In genomic region chr10:40212443-40213169, GRCm38 (mm10) we compare ENCODE assay signal across 7 mouse cellular contexts. TPM values are rescaled to one million over a fixed set of nuclear protein-coding genes. Genes with fewer than 3 reads are reported as not detected.
A peak's percentile ranks its signal among the peaks of the same experiment; 100 is the strongest.
DNase-seq lines count a peak whose midpoint lies in the region; ATAC-seq and TF ChIP-seq lines count a peak whose summit lies in the region.

No protein-coding gene starts in this region.

- H3K4me2 ChIP-seq in intestine, postnatal 0 days (replicated peaks; ENCODE audit: low read depth), result peak overlapping the region; percentile 44
- H3K4me2 ChIP-seq in midbrain, embryonic 11.5 days, result no peak overlapping the region

- peak; percentile 98 for TF ChIP-seq CTCF in intestine, postnatal 0 days (IDR thresholded peaks at IDR 0.05; ENCODE audit: low read depth)
- peak; percentile 98; the same call in 1 of the 2 replicates for TF ChIP-seq CTCF in small intestine, adult 2 months (IDR thresholded peaks at IDR 0.05; ENCODE audit: extremely low read depth, insufficient read length, insufficient replicate concordance, low read depth, low read length)

- 37% methylated on average over 13 of the region's 13 CpGs for WGBS in embryonic facial prominence, embryonic 10.5 days
- WGBS in intestine, postnatal 0 days, result 25% methylated on average over 13 of the region's 13 CpGs
- WGBS in midbrain, embryonic 11.5 days, result 42% methylated on average over 13 of the region's 13 CpGs
- WGBS in small intestine, adult 2 months, result 23% methylated on average over 13 of the region's 13 CpGs

- H3K4me3 ChIP-seq in embryonic facial prominence, embryonic 10.5 days, result no peak overlapping the region
- no peak overlapping the region for H3K4me3 ChIP-seq in intestine, postnatal 0 days (ENCODE audit: low read depth, low read length)
- H3K4me3 ChIP-seq in midbrain, embryonic 11.5 days (ENCODE audit: low read depth, low read length), result no peak overlapping the region
- no peak overlapping the region for H3K4me3 ChIP-seq in small intestine, adult 2 months (ENCODE audit: low read depth, low read length)

- H3K4me1 ChIP-seq in embryonic facial prominence, embryonic 10.5 days, result peaks cover 6% of the 10 kb centered on the region; the same call in 1 of the 2 replicates
- H3K4me1 ChIP-seq in intestine, postnatal 0 days (replicated peaks; ENCODE audit: control insufficient read depth, insufficient read depth, low read length), result no peaks in the 10 kb centered on the region
- no peaks in the 10 kb centered on the region for H3K4me1 ChIP-seq in midbrain, embryonic 11.5 days (ENCODE audit: control insufficient read depth, insufficient read depth, low read length)
- H3K4me1 ChIP-seq in small intestine, adult 2 months (ENCODE audit: control insufficient read depth, insufficient read depth, insufficient read length, low read length), result no peaks in the 10 kb centered on the region

- H3K9me3 ChIP-seq in embryonic facial prominence, embryonic 10.5 days, result no peaks in the 10 kb centered on the region
- H3K9me3 ChIP-seq in intestine, postnatal 0 days (ENCODE audit: control insufficient read depth), result no peaks in the 10 kb centered on the region
- H3K9me3 ChIP-seq in midbrain, embryonic 11.5 days (ENCODE audit: control insufficient read depth, low read length), result no peaks in the 10 kb centered on the region

- TF ChIP-seq POLR2A in small intestine, adult 2 months (IDR thresholded peaks at IDR 0.05; ENCODE audit: low read depth, low read length), result no peak

- intact Hi-C loops in left cerebral cortex, postnatal 36 days (cut with DNase I), result loop anchor here (1.0 kb wide), 2 partner anchors 159 to 254 kb away; no protein-coding TSS in a partner anchor

- peak; percentile 93 for DNase-seq in adrenal gland, postnatal 10 days
- peak; percentile 86 for DNase-seq in embryonic facial prominence, embryonic 10.5 days (ENCODE audit: low spot score)
- DNase-seq in left cerebral cortex, postnatal 36 days (ENCODE audit: low spot score in 2 of 2), result peak; percentile 82 to 87
- DNase-seq in midbrain, embryonic 11.5 days (ENCODE audit: low spot score, missing footprints), result peak; percentile 99

- no peaks in the 10 kb centered on the region for H3K36me3 ChIP-seq in embryonic facial prominence, embryonic 10.5 days (replicated peaks)
- no peaks in the 10 kb centered on the region for H3K36me3 ChIP-seq in intestine, postnatal 0 days (ENCODE audit: control insufficient read depth, insufficient read depth)
- no peaks in the 10 kb centered on the region for H3K36me3 ChIP-seq in midbrain, embryonic 11.5 days (ENCODE audit: control insufficient read depth, insufficient read depth, low read length)
- no peaks in the 10 kb centered on the region for H3K36me3 ChIP-seq in small intestine, adult 2 months (ENCODE audit: control insufficient read depth, insufficient read depth, low read length)

- H3K9ac ChIP-seq in intestine, postnatal 0 days (ENCODE audit: low read depth, low read length), result no peak overlapping the region
- no peak overlapping the region for H3K9ac ChIP-seq in midbrain, embryonic 11.5 days (ENCODE audit: low read length)

- ATAC-seq in granulocyte monocyte progenitor cell, adult 5-6 weeks (replicated peaks; ENCODE audit: poor library complexity, severe bottlenecking), result peak; percentile 100
- peak; percentile 87 for ATAC-seq in intestine, postnatal 0 days
- ATAC-seq in midbrain, embryonic 11.5 days (ENCODE audit: low FRiP score), result peak; percentile 85

- no peak overlapping the region for H3K27ac ChIP-seq in embryonic facial prominence, embryonic 10.5 days (replicated peaks)
- no peak overlapping the region for H3K27ac ChIP-seq in intestine, postnatal 0 days (ENCODE audit: low read depth, low read length)
- H3K27ac ChIP-seq in midbrain, embryonic 11.5 days (ENCODE audit: low read depth, low read length), result no peak overlapping the region
- no peak overlapping the region for H3K27ac ChIP-seq in small intestine, adult 2 months (ENCODE audit: insufficient read depth, low read depth, low read length)

- H3K27me3 ChIP-seq in embryonic facial prominence, embryonic 10.5 days (replicated peaks; ENCODE audit: low read depth, poor library complexity, severe bottlenecking), result no peaks in the 10 kb centered on the region
- no peaks in the 10 kb centered on the region for H3K27me3 ChIP-seq in intestine, postnatal 0 days (replicated peaks; ENCODE audit: control insufficient read depth, insufficient read depth, low read length)
- no peaks in the 10 kb centered on the region for H3K27me3 ChIP-seq in midbrain, embryonic 11.5 days (ENCODE audit: control insufficient read depth, insufficient read depth, low read length)
- H3K27me3 ChIP-seq in small intestine, adult 2 months (ENCODE audit: control insufficient read depth, insufficient read depth, low read length), result no peaks in the 10 kb centered on the region

RNA-seq across cellular contexts. Expression of gene Rpf2, which starts 34.2 kb away (rescaled TPM):
- total RNA-seq in adrenal gland, postnatal 10 days (2021), result 10 to 100 TPM; 19.6 to 23.6 TPM
- polyA plus RNA-seq in embryonic facial prominence, embryonic 10.5 days (2016; fragmentation: Nextera tagmentation; extraction: Ambion mirVana), result 79.1 and 89.3 TPM in 2 replicates
- total RNA-seq in granulocyte monocyte progenitor cell, adult 5-6 weeks (2014; fragmentation: Nextera tagmentation), result 56.0 and 71.4 TPM in 2 replicates
- total RNA-seq in granulocyte monocyte progenitor cell, adult 5-6 weeks (2017), result 166 and 248 TPM in 2 replicates
- 36.2 and 36.6 TPM in 2 replicates for polyA plus RNA-seq in intestine, postnatal 0 days (2015; fragmentation: Nextera tagmentation; extraction: Ambion mirVana)
- total RNA-seq in left cerebral cortex, postnatal 36 days (2021), result 10 to 100 TPM; 19.3 to 21.3 TPM
- 87.2 and 94.7 TPM in 2 replicates for polyA plus RNA-seq in midbrain, embryonic 11.5 days (2014; fragmentation: Nextera tagmentation; extraction: Ambion mirVana)
- polyA plus RNA-seq in small intestine, adult 2 months (2012; rRNA removed), result 1.1 and 1.3 TPM in 2 replicates

RNA-seq across cellular contexts. Expression of gene Gtf3c6, which starts 45.3 kb away (rescaled TPM):
- total RNA-seq in adrenal gland, postnatal 10 days (2021), result 10 to 100 TPM; 29.6 to 30.7 TPM
- 171 and 172 TPM in 2 replicates for polyA plus RNA-seq in embryonic facial prominence, embryonic 10.5 days (2016; fragmentation: Nextera tagmentation; extraction: Ambion mirVana)
- 79.4 and 107 TPM in 2 replicates for total RNA-seq in granulocyte monocyte progenitor cell, adult 5-6 weeks (2014; fragmentation: Nextera tagmentation)
- 199 and 236 TPM in 2 replicates for total RNA-seq in granulocyte monocyte progenitor cell, adult 5-6 weeks (2017)
- polyA plus RNA-seq in intestine, postnatal 0 days (2015; fragmentation: Nextera tagmentation; extraction: Ambion mirVana), result 50.7 and 64.3 TPM in 2 replicates
- 10 to 100 TPM; 19.5 to 27.2 TPM for total RNA-seq in left cerebral cortex, postnatal 36 days (2021)
- 133 and 139 TPM in 2 replicates for polyA plus RNA-seq in midbrain, embryonic 11.5 days (2014; fragmentation: Nextera tagmentation; extraction: Ambion mirVana)
- 1.3 and 2.4 TPM in 2 replicates for polyA plus RNA-seq in small intestine, adult 2 months (2012; rRNA removed)

Comparison
In these comparisons a context has a peak if more than half of its experiments do, and no peak if none do; other contexts are left out.
1. RNA of gene Rpf2, which starts 34.2 kb away (polyA plus RNA-seq): 87.2 to 94.7 TPM in midbrain, embryonic 11.5 days, 79.1 to 89.3 TPM in embryonic facial prominence, embryonic 10.5 days and 36.2 to 36.6 TPM in intestine, postnatal 0 days; 1.1 to 1.3 TPM in small intestine, adult 2 months; every median in the first group is over 10 times any median in the second.
2. RNA of gene Gtf3c6, which starts 45.3 kb away (polyA plus RNA-seq): 171 to 172 TPM in embryonic facial prominence, embryonic 10.5 days, 133 to 139 TPM in midbrain, embryonic 11.5 days and 50.7 to 64.3 TPM in intestine, postnatal 0 days; 1.3 to 2.4 TPM in small intestine, adult 2 months; every median in the first group is over 10 times any median in the second.
3. Peak in every context shown above with its lines, with median percentiles within 50 percentile points of each other: DNase-seq and ATAC-seq.